Mouse (Mus musculus) erythroblast, embryonic 14.5 days (primary cell): ENCODE results near the gene Wdr1.
"Not testable (repeated sequence)": the region's sequence is repeated elsewhere in the genome, so short reads cannot be mapped to it uniquely, and the experiment has no call there.

Source experiments
- GATA1 ChIP-seq: IDR thresholded peaks from 2 replicates; pipeline ENCODE4 v1.6.1; 2012; ENCODE audit warnings: low read length, inconsistent platforms, mixed read lengths
- TAL1 ChIP-seq: IDR thresholded peaks from 3 replicates; pipeline ENCODE4 v1.6.1; 2012; ENCODE audit warnings: low read length, inconsistent platforms, mixed read lengths

DNA sequence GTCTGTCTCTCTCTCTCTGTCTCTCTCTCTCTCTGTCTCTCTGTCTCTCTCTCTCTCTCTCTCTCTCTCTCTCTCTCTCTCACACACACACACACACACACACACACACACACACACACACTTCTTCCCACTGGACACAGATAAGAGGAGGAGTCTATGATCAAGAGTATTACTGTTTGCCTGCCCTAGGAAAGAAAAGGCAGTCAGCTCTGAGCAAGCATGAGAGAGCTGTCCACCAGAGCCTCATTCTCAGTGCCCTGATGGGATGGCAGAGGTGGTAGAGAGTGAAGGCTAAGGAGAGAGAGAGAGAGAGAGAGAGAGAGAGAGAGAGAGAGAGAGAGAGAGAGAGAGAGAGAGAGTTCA lies 83.5 kb downstream of the Wdr1 start:
- not testable (repeated sequence) for TF ChIP-seq TAL1, GATA1
